Mouse (Mus musculus): ENCODE results near the gene Spata20.

DNA sequence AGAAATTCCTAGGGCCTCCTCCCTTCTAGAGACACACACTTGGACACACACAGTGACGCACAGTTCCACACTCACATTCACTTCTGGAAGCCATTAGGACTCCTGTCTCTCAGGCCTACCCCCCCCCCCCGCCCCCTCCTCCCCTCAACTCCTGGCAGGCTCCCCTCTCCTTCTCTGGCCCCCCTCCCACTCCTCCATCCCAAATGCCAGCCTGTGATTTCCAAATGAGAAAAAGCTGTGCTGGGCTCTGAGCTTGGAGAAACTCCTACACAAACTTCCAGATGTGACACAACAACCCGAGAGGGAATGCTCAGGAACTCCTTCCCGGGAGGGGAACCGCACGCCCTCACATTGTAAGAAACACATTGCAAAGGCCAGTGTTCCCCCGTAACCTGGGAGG, 15.6 kb downstream of the Spata20 start:
- no peak for TF ChIP-seq CTCF (IDR thresholded peaks at IDR 0.05; ENCODE audit: low read depth, low read length)
- TF ChIP-seq POLR2A (IDR thresholded peaks at IDR 0.05; ENCODE audit: insufficient read depth, low read length): no peak
- TF ChIP-seq EP300 (IDR thresholded peaks at IDR 0.05; ENCODE audit: insufficient read depth, low read depth, low read length): no peak
